Mouse (Mus musculus) small intestine, adult 2 months (tissue): ENCODE measurements around the gene Elmo1.

Source experiments
- CTCF ChIP-seq: fragments of 200-500 bp; IDR thresholded peaks from 2 replicates; pipeline ENCODE4 v1.5.1; 2012; ENCODE audit warnings: low read depth, mild to moderate bottlenecking, control low read depth, inconsistent platforms, low read length, moderate library complexity, mixed read lengths; ENCODE audit not compliant: insufficient replicate concordance, insufficient read length; ENCODE audit errors: extremely low read depth
- POLR2A ChIP-seq: fragments of 200-500 bp; IDR thresholded peaks from 2 replicates; pipeline ENCODE4 v1.6.1; 2012; ENCODE audit warnings: low read depth, mild to moderate bottlenecking, control low read depth, inconsistent platforms, low read length, moderate library complexity

GRCm38 (mm10) chr13:20297841-20298240, 207.4 kb downstream of the Elmo1 start:
- TF ChIP-seq CTCF: peak; percentile 71; the same call in 1 of the 2 replicates
- TF ChIP-seq POLR2A: no peak
